Mouse (Mus musculus) testis, adult 2 months (tissue): ENCODE measurements at regions not wholly inside any gene's neighbourhood (a gene's known extent, or its start where the extent isn't known, plus 50 kb on each side); places are given as distances from the start of the nearest gene placed in this dataset.

Source experiments
- CTCF ChIP-seq: fragments of 200-500 bp; IDR thresholded peaks from 2 replicates; pipeline ENCODE4 v1.5.1; 2012; ENCODE audit warnings: low read depth, mild to moderate bottlenecking, inconsistent platforms, low read length, moderate library complexity; ENCODE audit not compliant: control insufficient read depth, insufficient read depth, insufficient replicate concordance
- POLR2A ChIP-seq: fragments of 200-500 bp; IDR thresholded peaks from 2 replicates; pipeline ENCODE4 v1.6.1; 2012; ENCODE audit warnings: low read depth, mild to moderate bottlenecking, inconsistent platforms, low read length, moderate library complexity; ENCODE audit not compliant: control insufficient read depth

- TF ChIP-seq CTCF = no peak
- TF ChIP-seq POLR2A = no peak
Measured at GRCm38 (mm10) chr11:24305691-24306090, 227.8 kb downstream of the Bcl11a start.
